Mouse (Mus musculus) testis, adult 2 months (tissue): ENCODE data around the gene Fam117a. TPM values are rescaled to one million over a fixed set of nuclear protein-coding genes. Genes with fewer than 3 reads are reported as not detected.

Source experiments
- H3K27ac ChIP-seq: fragments of 200-500 bp; 2 replicates; pipeline ENCODE4 v1.5.1; 2012; ENCODE audit warnings: low read depth, low read length; ENCODE audit not compliant: control insufficient read depth, insufficient read depth
- H3K27me3 ChIP-seq: fragments of 200-500 bp; 2 replicates; pipeline ENCODE4 v1.6.1; 2012; ENCODE audit warnings: mild to moderate bottlenecking, low read length, moderate library complexity; ENCODE audit not compliant: control insufficient read depth, insufficient read depth
- H3K36me3 ChIP-seq: fragments of 200-500 bp; 2 replicates; pipeline ENCODE4 v1.6.1; 2012; ENCODE audit warnings: mild to moderate bottlenecking, low read length; ENCODE audit not compliant: control insufficient read depth, insufficient read depth
- H3K4me1 ChIP-seq: fragments of 200-500 bp; 2 replicates; pipeline ENCODE4 v1.6.1; 2012; ENCODE audit warnings: low read length; ENCODE audit not compliant: control insufficient read depth, insufficient read depth
- H3K4me3 ChIP-seq: fragments of 200-500 bp; 2 replicates; pipeline ENCODE4 v1.5.1; 2012; ENCODE audit warnings: low read depth, mild to moderate bottlenecking, low read length, moderate library complexity, mixed read lengths; ENCODE audit not compliant: control insufficient read depth
- CTCF ChIP-seq: fragments of 200-500 bp; IDR thresholded peaks from 2 replicates; pipeline ENCODE4 v1.5.1; 2012; ENCODE audit warnings: low read depth, mild to moderate bottlenecking, inconsistent platforms, low read length, moderate library complexity; ENCODE audit not compliant: control insufficient read depth, insufficient read depth, insufficient replicate concordance
- POLR2A ChIP-seq: fragments of 200-500 bp; IDR thresholded peaks from 2 replicates; pipeline ENCODE4 v1.6.1; 2012; ENCODE audit warnings: low read depth, mild to moderate bottlenecking, inconsistent platforms, low read length, moderate library complexity; ENCODE audit not compliant: control insufficient read depth
- polyA plus RNA-seq: library from polyadenylated mRNA; depleted of rRNA; stranded (reverse); fragments of >200 nt; gene quantifications from 2 replicates; pipeline ENCODE4 v1.2.3, GENCODE M21; 2012; rRNA removed

Gene Fam117a
- polyA plus RNA-seq, 1 experiment = 16.7 TPM

GRCm38 (mm10) chr11:95413641-95414535 is 77.1 kb downstream of the Fam117a start, which contains the start of gene Spop:
Gene Spop (plus strand): TSS chr11:95414080.
- H3K4me1 ChIP-seq = peaks cover 4% of the 10 kb centered on the region; the same call in 1 of the 2 replicates
- peak within 1 kb of the TSS; percentile 93 for H3K4me3 ChIP-seq
- TF ChIP-seq CTCF (no peak), POLR2A (peak; percentile 51)

GRCm38 (mm10) chr11:95414536-95415161 is 77.8 kb downstream of the Fam117a start:
- no peaks in the 10 kb centered on the region for H3K36me3 ChIP-seq
- H3K4me3 ChIP-seq = peak overlapping the region; percentile 93
- H3K4me1 ChIP-seq = peaks cover 4% of the 10 kb centered on the region; the same call in 1 of the 2 replicates
- TF ChIP-seq POLR2A (peak; percentile 48; the same call in 1 of the 2 replicates), CTCF (no peak)
- no peaks in the 10 kb centered on the region for H3K27me3 ChIP-seq
- H3K27ac ChIP-seq = peak overlapping the region; percentile 97

More at GRCm38 (mm10) chr11:95413641-95414535, 77.1 kb downstream of the Fam117a start, which contains the start of gene Spop:
- no peaks in the 10 kb centered on the region for H3K36me3 ChIP-seq
- no peaks in the 10 kb centered on the region for H3K27me3 ChIP-seq
- H3K27ac ChIP-seq = peak within 1 kb of the TSS; percentile 97

DNA sequence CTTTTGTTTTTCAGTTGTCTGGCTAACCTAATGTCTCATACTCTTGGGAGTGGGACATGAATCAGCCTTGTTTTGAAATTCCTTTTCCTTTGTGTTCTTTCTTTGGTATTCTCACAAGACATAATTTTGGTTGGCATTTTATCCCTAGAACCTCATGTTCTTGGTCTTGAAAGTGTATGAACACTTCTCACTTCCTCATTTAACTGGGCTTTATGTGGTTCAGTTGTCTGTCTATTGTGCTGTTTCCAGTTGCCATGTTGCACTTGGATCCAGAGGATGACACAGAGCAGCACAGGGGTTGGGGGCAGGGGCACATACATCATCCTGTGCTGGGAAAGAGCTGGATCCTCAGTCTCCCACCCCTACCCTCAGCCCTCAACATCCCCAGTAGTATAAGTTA is 79.1 kb downstream of the Fam117a start:
- TF ChIP-seq CTCF = no peak
- no peak; the same call in 1 of the 2 replicates for TF ChIP-seq POLR2A
- peak overlapping the region; percentile 55 for H3K4me3 ChIP-seq
- H3K27me3 ChIP-seq = no peaks in the 10 kb centered on the region
- H3K4me1 ChIP-seq = peaks cover 4% of the 10 kb centered on the region; the same call in 1 of the 2 replicates
- H3K27ac ChIP-seq = peak overlapping the region; percentile 65; the same call in 1 of the 2 replicates
- H3K36me3 ChIP-seq = no peaks in the 10 kb centered on the region

DNA sequence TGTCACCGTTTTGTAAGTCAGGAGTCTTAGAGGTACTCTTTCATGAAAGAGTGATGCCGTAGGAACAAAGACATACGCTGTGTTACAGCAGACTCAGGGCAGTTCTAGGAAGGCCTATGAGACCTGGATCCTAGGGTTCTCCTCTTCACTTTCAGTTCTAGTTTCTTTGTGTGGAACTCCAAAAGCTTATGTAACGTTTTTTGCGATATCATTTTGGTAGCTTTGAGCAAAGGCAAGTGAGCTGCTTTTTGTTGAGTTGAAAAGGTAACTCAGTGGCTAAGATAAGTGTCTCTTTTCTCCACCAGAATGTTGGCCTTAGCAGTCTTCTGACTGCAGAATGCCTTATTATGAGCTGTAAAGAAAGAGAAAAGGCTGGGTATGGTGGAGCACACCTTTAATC is 80.5 kb downstream of the Fam117a start:
- H3K4me3 ChIP-seq = peak overlapping the region; percentile 72
- no peak for TF ChIP-seq POLR2A
- no peak for TF ChIP-seq CTCF
- H3K36me3 ChIP-seq = no peaks in the 10 kb centered on the region
- H3K4me1 ChIP-seq = peaks cover 4% of the 10 kb centered on the region; the same call in 1 of the 2 replicates
- no peaks in the 10 kb centered on the region for H3K27me3 ChIP-seq
- H3K27ac ChIP-seq = peak overlapping the region; percentile 81

DNA sequence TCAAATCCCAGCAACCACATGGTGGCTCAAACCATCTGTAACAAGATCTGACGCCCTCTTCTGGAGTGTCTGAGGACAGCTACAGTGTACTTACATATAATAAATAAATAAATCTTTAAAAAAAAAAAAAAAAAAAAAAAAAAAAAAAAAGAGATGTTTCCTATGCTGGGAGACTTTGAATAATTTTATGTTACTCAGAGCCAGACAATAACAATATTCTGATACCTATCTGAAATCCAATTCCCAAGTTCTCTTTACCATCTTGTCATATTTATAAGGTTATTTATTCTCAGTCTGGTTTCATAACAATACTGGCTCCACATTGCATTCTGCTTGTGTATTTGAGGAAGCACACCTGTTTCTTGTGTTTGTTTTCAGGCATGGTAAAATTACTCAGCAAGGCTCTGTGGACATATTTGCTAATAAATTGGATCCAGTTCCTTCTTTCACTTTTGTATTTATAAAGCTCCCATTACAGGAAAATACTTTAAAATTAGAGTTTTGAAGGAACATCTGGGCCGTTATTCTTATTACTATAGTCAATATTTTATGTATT is 84.1 kb downstream of the Fam117a start:
- no peak overlapping the region for H3K4me3 ChIP-seq
- no peaks in the 10 kb centered on the region for H3K27me3 ChIP-seq
- H3K36me3 ChIP-seq = no peaks in the 10 kb centered on the region
- TF ChIP-seq POLR2A (no peak), CTCF (no peak)
- H3K27ac ChIP-seq = no peak overlapping the region
- H3K4me1 ChIP-seq = no peaks in the 10 kb centered on the region

GRCm38 (mm10) chr11:95423505-95423904 is 86.7 kb downstream of the Fam117a start:
- no peaks in the 10 kb centered on the region for H3K36me3 ChIP-seq
- no peaks in the 10 kb centered on the region for H3K27me3 ChIP-seq
- H3K27ac ChIP-seq = no peak overlapping the region
- peak; percentile 14; the same call in 1 of the 2 replicates for TF ChIP-seq CTCF
- no peak for TF ChIP-seq POLR2A
- no peak overlapping the region for H3K4me3 ChIP-seq
- H3K4me1 ChIP-seq = no peaks in the 10 kb centered on the region

DNA sequence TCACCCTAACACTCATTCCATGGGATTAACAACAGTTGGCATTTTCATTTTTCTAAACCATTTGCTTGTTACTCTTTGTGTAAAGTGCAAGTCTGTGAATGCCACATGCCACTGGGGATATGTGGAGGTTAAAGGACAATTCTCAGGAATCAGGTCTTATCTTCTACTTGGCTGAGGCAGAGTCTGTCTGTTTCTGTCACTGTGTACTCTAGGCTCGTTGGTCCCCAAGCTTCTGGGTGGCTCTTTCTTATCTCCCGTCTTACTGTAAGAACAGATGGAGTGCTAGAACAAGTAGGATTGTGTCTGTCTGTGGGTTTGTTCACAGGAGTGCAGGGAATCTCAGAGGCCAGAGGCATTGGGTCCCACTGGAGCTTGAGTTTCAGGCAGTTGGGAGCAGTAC is 94.5 kb downstream of the Fam117a start:
- Histone ChIP-seq H3K27ac (0 out of 2 replicates have a peak overlapping the region, but pooled peaks have one; percentile 36), H3K27me3 (no peaks in the 10 kb centered on the region), H3K4me1 (no peaks in the 10 kb centered on the region), H3K4me3 (no peak overlapping the region), H3K36me3 (no peaks in the 10 kb centered on the region)
- TF ChIP-seq POLR2A = no peak
- TF ChIP-seq CTCF = no peak

Other genes with a start within 250 kb of the Fam117a start
- 0.04 TPM in 2 replicates for gene Dlx3, start 216.9 kb upstream of the Fam117a start, polyA plus RNA-seq
- 1.4 and 2.1 TPM in 2 replicates for gene Dlx4, start 190.8 kb upstream of the Fam117a start, polyA plus RNA-seq
- gene Tac4, start 75.5 kb upstream of the Fam117a start, polyA plus RNA-seq = not detected in 2 replicates
- gene Kat7, start 26.8 kb upstream of the Fam117a start, polyA plus RNA-seq = 89.5 and 93.1 TPM in 2 replicates
- gene Slc35b1, start 47.7 kb downstream of the Fam117a start, polyA plus RNA-seq = 45.4 and 48.5 TPM in 2 replicates
- 17.9 and 19.6 TPM in 2 replicates for gene Spop, start 77.1 kb downstream of the Fam117a start, polyA plus RNA-seq
- 1.9 and 2.0 TPM in 2 replicates for gene Nxph3, start 177.6 kb downstream of the Fam117a start, polyA plus RNA-seq